Mouse (Mus musculus) large intestine, adult 2 months (tissue): ENCODE results near the gene 2410131K14Rik. TPM values are rescaled to one million over a fixed set of nuclear protein-coding genes. Genes with fewer than 3 reads are reported as not detected.
A peak's percentile ranks its signal among the peaks of the same experiment; 100 is the strongest.

Source experiments
- DNase-seq: peaks from one replicate; pipeline ENCODE4 v3.0.0-alpha.2; 2012; ENCODE audit warnings: low read depth, low spot score
- WGBS: fragments of 180-500 bp; shearing (Covaris S2); methylation state at CpG from one replicate; pipeline ENCODE4 v1.1.7; 2018; 5-methylcytosine and 5-hydroxymethylcytosine counted together
- polyA plus RNA-seq: library from polyadenylated mRNA; depleted of rRNA; stranded (reverse); fragments of >200 nt; gene quantifications from 2 replicates; pipeline ENCODE4 v1.2.3, GENCODE M21; 2012

Gene 2410131K14Rik
- polyA plus RNA-seq, 1 experiment: 4.9 TPM

DNA sequence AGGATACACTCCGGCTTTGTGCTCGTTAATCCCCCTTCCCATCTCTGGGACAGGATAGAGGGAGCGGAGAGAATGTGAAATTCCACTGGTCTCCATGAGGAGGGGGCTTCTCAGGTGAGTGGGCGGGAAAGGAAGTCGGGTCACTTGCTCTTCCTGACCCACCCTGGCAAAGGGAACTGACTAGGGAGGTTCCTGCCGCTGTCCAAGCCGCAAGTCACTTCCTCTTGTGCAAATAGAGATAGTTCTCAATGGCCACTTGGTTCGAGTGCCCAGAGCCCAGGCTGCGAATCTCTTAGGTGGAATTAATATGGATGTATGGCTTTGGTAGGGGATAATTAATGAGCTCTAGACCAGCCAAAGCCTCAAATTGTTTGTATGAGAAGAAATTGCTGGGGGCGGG, 15.0 kb downstream of the 2410131K14Rik start:
- DNase-seq: no peak
- 78% methylated on average over 10 of the region's 10 CpGs for WGBS

- no peak for DNase-seq
- WGBS: 97% methylated on average over 11 of the region's 11 CpGs
Observed at GRCm38 (mm10) chr5:118260642-118261041, 15.6 kb downstream of the 2410131K14Rik start.

GRCm38 (mm10) chr5:118261181-118261580, 16.2 kb downstream of the 2410131K14Rik start:
- no peak for DNase-seq
- WGBS: 92% methylated on average over 9 of the region's 9 CpGs

GRCm38 (mm10) chr5:118262418-118262817, 17.4 kb downstream of the 2410131K14Rik start:
- no peak for DNase-seq
- 68% methylated on average over 8 of the region's 8 CpGs for WGBS

GRCm38 (mm10) chr5:118264279-118264678, 19.3 kb downstream of the 2410131K14Rik start:
- 84% methylated on average over 9 of the region's 9 CpGs for WGBS
- no peak for DNase-seq

GRCm38 (mm10) chr5:118265366-118265765, 20.3 kb downstream of the 2410131K14Rik start:
- no peak for DNase-seq
- 74% methylated on average over 5 of the region's 5 CpGs for WGBS

- DNase-seq: no peak
- 24% methylated on average over 8 of the region's 8 CpGs for WGBS
Observed at GRCm38 (mm10) chr5:118266309-118266708, 21.3 kb downstream of the 2410131K14Rik start.

GRCm38 (mm10) chr5:118268987-118269386, 24.0 kb downstream of the 2410131K14Rik start:
- WGBS: 1% methylated on average over 13 of the region's 13 CpGs
- DNase-seq: peak; percentile 58

DNA sequence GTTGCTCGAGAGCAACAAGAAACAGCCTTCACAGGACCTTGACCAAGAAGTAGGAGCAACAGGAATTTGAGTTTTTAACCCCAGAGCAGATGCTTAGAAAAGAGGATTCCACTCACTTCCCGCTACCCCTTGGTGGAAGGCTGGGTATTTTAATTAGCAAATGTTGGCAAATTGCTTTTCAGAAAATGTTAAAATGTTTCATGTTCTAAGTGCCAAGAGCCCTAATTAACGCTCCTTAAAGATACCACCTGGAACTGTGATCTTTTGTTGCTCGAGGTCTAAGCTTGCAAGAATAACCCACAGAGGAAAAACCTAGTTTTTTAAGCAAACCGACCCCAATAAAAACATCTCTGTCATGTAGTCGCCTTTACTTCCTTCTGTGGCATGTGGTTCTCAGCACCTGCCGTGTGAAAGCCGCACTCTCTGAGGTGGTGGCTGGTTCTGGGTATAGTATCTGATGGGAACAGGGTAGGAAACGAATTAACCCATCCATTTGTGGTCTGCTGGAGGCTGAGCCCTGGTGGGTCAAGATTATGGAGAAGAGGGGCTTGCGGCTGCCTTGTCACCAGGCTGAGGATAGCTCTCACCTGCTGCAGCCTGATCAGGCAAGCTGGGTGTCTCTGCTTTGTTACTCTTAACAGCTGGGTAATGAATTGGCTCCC, 26.6 kb downstream of the 2410131K14Rik start:
- no peak for DNase-seq
- WGBS: 45% methylated on average over 10 of the region's 10 CpGs

DNA sequence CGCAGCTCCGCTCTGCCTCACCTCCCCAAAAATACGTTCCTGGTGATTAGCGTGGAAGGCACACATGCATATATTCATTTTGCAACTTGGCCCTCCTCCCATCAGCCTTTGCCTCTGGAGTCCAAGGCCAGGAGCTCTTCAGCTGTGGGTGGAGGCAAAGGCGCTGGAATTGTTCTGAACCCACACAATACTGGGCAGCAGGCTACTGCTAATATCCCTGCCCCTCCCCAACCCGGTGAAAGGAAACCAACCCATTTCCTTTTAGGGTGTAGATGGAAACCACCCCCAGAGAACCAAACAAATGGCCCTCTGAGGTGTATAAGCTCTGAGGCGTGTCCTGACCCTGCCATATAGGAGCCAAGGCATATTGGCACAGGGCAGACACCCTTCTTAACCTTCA, 28.4 kb downstream of the 2410131K14Rik start:
- WGBS: 39% methylated on average over 7 of the region's 7 CpGs

GRCm38 (mm10) chr5:118274546-118274945, 29.5 kb downstream of the 2410131K14Rik start:
- no peak for DNase-seq
- WGBS: 18% methylated on average over 9 of the region's 9 CpGs

More for the DNA sequence above, 28.4 kb downstream of the 2410131K14Rik start:
- DNase-seq: no peak

GRCm38 (mm10) chr5:118276281-118276680, 31.3 kb downstream of the 2410131K14Rik start:
- 75% methylated on average over 7 of the region's 7 CpGs for WGBS
- no peak for DNase-seq

GRCm38 (mm10) chr5:118276711-118277110, 31.7 kb downstream of the 2410131K14Rik start:
- DNase-seq: no peak
- 53% methylated on average over 8 of the region's 8 CpGs for WGBS

GRCm38 (mm10) chr5:118277741-118278495, 32.9 kb downstream of the 2410131K14Rik start:
- no peak for DNase-seq
- 65% methylated on average over 18 of the region's 18 CpGs for WGBS

DNA sequence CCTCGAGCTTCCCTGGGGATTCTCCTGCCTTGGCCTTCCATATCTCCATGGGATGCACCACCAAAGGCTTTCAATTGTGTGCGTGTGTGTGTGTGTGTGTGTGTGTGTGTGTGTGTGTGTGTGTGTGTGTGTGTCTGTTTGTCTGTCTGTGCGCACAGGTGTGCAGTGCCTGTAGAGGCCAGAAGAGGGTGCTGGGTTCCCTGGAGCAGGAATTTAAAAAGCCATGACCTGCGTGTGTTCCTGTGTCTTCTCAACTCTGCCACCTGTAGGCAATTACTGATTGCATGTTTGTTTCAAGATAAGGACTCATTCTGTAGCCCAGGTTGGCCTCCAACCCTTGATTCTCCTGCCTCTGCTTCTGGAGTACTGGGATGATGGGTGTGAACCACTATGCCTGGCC, 46.4 kb downstream of the 2410131K14Rik start:
- DNase-seq: no peak
- WGBS: 90% methylated on average over 4 of the region's 4 CpGs

DNA sequence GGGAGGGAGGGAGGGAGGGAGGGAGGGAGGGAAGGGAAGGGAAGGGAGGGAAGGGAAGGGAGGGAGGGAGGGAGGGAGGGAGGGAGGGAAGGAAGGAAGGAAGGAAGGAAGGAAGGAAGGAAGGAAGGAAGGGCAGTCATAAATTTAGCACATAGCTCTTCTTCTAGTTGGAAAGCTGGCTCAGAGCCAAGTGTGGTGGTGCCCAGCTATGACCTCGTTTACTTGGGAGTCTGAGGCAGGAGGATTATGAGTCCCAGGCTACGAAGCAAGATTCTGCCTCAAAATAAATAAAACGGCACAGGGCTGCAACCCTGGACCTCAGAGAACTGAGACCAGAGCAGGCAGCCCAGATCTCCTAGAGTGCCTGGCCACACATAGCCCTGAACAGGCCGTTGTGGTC, 47.4 kb downstream of the 2410131K14Rik start:
- WGBS: 59% methylated on average over 4 of the region's 4 CpGs

GRCm38 (mm10) chr5:118294086-118294864, 49.2 kb downstream of the 2410131K14Rik start:
- WGBS: 8% methylated on average over 23 of the region's 23 CpGs
- DNase-seq: peak; percentile 39

More for the DNA sequence above, 47.4 kb downstream of the 2410131K14Rik start:
- DNase-seq: no peak

GRCm38 (mm10) chr5:118294865-118295258, 49.8 kb downstream of the 2410131K14Rik start:
- no peak for DNase-seq
- WGBS: 75% methylated on average over 7 of the region's 7 CpGs

DNA sequence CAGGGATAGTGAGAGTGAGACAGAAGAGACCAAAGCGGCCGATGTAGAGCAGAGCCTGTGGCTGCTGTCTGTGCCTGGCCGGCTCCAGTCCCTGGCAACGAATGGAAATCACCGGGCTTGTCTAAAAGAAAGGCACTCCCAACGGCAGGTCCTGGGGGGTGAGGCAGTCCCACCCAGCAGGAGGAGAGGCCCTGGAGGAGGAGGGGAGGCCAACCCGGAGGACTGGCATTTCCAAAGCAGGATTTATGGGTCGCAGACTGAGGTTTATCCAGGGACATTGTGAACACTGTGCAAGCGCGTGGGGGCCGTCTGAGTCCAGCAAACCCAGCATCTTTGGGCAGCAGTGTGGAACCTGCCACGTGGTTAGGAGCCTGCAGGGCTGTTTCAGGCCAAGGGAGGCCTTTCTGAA, 52.3 kb downstream of the 2410131K14Rik start:
- DNase-seq: no peak

GRCm38 (mm10) chr5:118299720-118300400, 54.8 kb downstream of the 2410131K14Rik start:
- no peak for DNase-seq
- WGBS: 63% methylated on average over 11 of the region's 11 CpGs

More for the DNA sequence above, 52.3 kb downstream of the 2410131K14Rik start:
- WGBS: 38% methylated on average over 12 of the region's 12 CpGs
